Mouse (Mus musculus): ENCODE measurements at regions not wholly inside any gene's neighbourhood (a gene's known extent, or its start where the extent isn't known, plus 50 kb on each side); places are given as distances from the start of the nearest gene placed in this dataset.

DNA sequence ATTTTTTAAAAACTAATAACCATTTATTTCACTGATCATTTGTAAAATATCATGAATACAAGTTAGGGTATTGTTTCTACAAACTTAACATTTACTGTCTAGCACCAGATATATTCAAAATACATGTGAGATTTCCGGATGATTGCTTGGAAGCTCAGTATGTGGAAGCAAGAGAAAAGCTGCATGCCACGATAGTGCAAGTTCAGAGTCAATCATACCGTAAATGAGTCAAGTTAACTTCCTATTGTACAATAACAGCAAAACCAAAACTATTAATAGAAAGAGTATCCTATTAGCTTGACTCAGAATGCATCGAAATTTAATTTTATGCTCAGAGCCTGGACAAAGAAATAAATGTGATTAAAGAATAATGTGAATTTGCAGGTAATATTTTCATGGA lies 1284.6 kb upstream of the Cited2 start:
- no peak for DNase-seq (ENCODE audit: low read depth, low spot score)

GRCm38 (mm10) chr10:16440932-16441640 lies 1281.9 kb upstream of the Cited2 start:
- DNase-seq (ENCODE audit: low read depth, low spot score), result no peak

GRCm38 (mm10) chr10:16441661-16442072 lies 1281.4 kb upstream of the Cited2 start:
- no peak for DNase-seq (ENCODE audit: low read depth, low spot score)

DNA sequence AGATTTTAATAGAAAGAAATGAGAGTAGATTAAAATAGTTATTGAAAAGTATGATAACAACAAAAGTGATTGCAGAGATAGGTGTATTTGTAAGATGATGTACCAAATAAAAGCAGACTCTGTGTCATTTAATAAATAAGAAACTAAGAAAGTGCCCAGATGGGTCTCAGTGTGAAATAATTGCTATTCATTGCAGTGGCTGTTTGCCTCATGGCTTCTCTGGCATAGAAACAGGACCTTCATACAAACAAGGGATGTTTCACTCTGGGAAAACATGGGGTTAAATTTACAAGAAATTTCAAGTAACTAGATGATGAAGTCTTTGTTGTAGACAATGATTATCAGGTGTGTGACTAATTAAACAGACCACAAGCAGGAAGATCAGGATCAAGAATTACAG lies 1279.1 kb upstream of the Cited2 start:
- no peak for DNase-seq (ENCODE audit: low read depth, low spot score)

DNA sequence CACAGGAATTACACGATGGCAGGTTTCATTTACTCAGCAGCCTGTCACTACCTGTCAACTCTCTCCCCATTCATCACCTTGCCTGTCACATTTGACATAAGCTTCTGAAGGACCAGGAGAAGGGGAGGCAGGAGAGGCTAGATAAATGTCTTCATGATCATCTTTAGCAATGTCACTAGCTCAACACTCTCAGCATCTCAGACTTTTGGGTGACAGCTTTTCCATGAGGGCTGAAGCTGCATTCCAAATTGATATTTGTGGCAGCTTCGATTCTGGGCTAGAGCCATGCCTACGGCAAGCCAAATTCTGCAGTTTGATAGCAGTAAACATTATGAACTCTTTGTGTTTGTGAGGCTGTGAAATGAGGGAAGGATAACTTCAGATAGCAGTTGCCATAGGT lies 1255.1 kb upstream of the Cited2 start:
- no peak for DNase-seq (ENCODE audit: low read depth, low spot score)

GRCm38 (mm10) chr10:16469711-16470110 lies 1253.3 kb upstream of the Cited2 start:
- no peak for DNase-seq (ENCODE audit: low read depth, low spot score)

DNA sequence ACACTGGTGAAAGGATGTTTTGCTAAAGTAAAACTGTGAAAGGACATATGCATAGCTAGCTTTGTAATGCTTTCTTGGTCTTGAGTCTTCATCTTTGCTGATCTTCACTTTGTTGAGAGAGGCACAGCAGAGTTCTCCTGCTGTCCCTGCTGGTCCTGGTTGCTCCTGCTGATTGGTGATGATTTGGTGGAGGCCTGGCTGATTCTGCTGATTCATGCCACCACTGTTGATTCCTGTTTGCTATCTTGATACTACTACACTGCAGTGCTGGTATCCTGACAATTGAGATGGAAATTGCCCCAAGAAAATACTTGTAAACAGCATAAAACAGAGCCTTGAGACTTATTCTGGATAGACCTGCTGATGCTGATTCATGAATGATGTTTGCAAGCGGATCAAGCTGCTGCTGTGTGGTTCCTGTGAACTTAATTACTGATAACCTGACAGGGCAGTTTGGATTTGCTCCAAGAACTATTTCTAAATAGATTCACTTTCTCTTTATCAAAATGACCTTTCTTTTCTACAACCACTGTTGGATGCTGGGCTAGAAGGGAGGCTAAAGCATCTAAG lies 1249.0 kb upstream of the Cited2 start:
- no peak for DNase-seq (ENCODE audit: low read depth, low spot score)

DNA sequence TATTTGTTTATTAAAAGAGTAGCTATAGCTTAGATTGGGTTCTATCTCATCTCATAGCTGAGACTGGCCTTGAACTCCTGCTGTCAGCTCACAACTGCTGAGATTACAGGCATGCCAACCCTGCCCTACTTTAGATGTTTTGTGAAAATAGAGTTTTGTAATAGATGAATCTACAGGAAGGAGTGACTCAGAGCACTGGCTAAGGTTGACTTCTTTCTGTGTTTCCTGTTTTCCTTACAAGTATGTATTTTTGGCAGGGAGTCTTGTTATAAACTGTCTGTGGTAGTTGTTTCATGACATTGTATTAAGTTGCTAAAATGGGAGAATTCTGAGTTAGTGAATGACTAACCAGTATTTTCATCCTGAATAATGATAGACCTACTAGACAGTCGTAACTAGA lies 1224.4 kb upstream of the Cited2 start:
- DNase-seq (ENCODE audit: low read depth, low spot score), result no peak

- no peak for DNase-seq (ENCODE audit: low read depth, low spot score)
Observed at GRCm38 (mm10) chr10:16507681-16508080, 1215.3 kb upstream of the Cited2 start.

DNA sequence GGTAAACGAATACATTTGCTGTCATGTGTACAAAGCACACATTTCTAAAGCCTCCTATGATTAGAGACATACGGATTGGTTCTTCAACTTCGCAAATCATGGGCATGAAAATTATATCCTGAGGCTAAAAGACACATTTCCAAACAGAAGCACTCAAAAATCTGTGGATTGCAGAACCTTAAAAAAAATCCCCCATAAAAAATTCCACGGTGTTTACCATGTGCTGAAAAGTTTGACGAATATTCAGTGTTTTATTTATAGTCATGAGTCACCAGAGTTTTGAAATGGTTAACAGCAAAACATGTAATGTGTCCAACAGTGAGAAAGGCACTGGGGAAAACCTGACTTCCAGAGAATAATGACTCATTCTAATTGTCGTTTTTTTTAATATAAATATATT lies 1214.9 kb upstream of the Cited2 start:
- DNase-seq (ENCODE audit: low read depth, low spot score), result no peak

DNA sequence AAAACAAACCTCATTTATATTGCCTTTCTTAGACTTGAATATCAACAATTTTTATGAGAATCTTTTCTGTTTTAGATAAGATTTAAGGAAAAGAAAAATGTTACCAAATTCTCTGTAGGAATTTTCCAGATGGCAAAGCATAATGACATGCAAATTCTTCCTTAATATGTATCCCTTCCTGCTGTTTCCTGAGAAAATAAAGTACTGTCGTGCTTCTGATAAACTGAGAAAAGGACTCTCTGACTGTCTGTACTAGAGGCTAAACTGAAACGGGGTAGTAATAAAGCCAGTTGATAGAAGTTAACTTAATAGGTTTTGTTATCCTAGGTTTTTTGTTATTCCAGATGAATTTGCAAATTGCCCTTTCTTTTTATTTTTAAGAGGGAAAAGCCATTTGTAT lies 1208.4 kb upstream of the Cited2 start:
- DNase-seq (ENCODE audit: low read depth, low spot score), result peak; percentile 34

DNA sequence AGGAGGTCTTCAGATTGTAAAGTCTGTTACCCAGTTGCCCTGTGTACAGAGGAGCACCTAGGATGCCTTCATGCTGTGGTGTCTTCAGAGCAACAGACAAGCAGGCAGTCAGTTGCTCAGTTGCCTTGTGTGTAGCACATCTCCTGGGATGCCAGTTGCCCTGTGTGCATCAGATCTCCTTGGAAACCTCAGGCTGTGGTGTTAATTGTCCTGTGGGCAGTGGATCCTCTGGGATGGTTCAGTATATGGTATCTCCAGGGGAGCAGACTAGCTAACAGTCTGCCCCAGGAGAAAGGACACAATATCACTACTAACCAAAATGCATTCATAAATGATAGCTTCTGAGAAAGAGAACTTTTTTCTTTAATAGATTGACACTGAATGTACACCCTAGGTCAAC lies 1201.1 kb upstream of the Cited2 start:
- DNase-seq (ENCODE audit: low read depth, low spot score), result no peak

GRCm38 (mm10) chr10:16524101-16524500 lies 1198.9 kb upstream of the Cited2 start:
- peak; percentile 50 for DNase-seq (ENCODE audit: low read depth, low spot score)

DNA sequence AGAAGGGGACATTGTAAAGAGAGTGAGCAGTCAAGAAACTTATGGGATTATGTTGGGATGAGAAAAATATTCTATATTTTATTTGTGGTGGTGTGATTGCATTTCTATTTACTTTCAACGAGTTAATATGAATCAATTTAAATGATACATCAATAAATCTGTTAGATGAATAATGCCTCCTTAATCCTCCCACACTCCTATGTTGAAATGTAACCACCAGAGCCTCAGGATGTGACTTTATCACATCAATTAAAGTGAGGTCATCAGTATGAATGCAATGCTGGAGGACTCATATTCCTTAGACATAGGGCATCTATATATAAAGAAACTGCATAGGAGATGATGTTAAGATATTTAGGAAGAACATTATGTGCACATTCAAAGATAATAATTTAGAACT lies 1195.3 kb upstream of the Cited2 start:
- no peak for DNase-seq (ENCODE audit: low read depth, low spot score)

DNA sequence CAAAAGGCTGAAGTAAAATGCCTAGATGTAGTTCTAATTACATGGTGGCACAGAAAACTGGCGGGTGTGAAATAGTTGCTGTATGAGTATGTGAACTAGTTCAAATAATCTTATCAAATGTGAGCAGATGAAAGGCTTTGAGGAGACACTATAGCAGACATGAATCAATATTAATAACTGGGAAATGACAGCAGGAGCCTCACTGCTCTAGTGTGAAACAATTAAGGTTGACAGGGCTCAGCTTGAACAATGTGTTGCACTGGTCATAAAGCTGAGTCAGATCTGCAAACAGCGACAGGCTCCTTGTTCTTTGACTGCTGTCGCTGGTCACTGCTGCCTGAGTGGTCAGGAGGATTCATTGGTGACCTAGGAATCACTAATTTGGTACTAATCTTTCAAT lies 1185.4 kb upstream of the Cited2 start:
- no peak for DNase-seq (ENCODE audit: low read depth, low spot score)

DNA sequence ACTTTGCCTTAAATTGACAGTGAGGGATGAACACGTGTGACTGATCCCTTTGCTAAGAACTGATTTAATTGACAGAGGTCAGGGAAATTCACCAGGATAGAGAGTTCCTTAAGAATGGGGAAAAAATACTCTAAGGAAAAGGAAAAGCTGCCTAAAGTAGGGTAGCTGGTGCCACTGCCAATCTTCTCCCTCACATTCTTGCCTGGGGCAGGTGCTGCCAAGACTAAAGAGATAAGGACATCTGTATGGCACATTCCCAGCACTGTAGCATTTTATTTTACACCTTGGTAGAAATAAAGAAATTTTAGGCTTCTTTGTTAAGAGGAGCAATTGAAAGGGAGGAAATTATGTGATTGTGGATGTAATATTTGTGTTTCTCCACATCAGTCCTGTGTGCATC lies 1184.6 kb upstream of the Cited2 start:
- DNase-seq (ENCODE audit: low read depth, low spot score), result no peak

DNA sequence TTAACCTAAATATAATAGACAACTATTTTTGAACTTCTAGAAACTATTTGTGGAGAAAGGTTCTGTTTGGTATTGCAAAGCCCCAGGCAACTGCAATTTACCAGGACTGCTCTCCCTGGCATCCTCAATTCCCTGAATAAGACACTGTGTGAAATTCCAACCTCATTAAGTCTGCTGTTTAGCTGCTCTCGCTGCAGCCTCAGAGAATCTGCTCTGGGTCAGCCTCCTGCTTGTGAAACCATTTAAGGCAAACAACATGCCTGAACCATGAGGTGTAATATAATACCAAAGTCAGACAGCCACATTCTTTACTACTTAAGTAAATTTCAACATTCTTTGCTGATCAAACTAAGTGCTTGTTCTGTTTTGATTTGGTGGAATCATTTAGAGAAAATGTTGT lies 1177.6 kb upstream of the Cited2 start:
- no peak for DNase-seq (ENCODE audit: low read depth, low spot score)

DNA sequence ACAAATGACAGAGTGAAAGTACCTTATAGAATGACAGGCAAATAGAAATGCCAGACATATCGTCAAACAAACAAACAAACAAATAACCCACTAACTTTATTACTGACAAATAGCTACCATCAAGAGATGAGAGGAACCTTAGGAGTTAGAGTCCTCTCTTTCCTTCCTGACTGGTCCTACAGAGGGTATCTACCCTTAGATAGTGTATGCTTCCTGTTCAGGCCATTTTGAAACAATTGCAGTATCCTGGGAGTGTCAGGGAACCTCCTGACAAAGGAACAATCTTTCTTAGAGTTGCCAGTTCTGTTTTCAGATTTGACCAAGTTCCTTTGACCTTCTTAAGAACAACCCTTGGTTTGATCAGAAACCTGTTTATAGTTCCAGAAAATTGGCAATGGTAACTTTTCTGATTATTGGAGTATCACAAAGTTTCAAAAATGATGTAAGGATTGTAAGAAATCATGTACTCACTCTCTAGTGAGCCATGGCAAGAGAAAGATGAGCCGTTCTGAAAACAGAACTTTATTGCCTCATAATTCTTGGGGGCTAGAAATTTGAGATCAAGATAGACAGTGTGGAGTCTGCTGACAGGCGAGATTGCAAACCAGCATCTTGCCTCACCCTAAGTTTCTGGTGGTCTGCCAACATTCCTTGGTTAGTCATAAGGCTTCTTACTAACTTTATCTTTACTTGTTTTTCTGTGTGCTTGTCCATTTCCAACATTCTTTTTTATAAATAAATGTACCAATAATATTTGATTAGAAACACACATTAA lies 1170.0 kb upstream of the Cited2 start:
- peak; percentile 6 for DNase-seq (ENCODE audit: low read depth, low spot score)

DNA sequence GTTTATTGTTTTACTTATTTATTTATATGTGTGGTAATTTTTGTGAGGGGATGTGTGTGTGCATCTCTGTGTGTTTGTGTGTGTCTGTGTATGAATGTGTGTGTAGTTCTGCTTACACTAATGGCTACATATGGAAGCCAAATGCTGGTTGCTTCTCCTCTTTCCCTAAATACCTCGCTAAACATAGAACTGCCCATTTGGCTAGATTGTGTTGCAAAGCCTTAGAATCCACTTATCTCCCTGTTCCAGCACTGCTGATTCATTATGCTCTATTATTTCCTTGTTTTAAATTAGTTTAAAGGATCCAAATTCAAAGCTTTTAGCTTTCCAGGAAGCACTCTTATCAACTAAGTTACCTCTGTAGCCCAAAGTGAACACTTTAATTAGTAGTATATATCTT lies 1148.5 kb upstream of the Cited2 start:
- peak; percentile 13 for DNase-seq (ENCODE audit: low read depth, low spot score)

GRCm38 (mm10) chr10:16578554-16579078 lies 1144.4 kb upstream of the Cited2 start:
- DNase-seq (ENCODE audit: low read depth, low spot score), result no peak

DNA sequence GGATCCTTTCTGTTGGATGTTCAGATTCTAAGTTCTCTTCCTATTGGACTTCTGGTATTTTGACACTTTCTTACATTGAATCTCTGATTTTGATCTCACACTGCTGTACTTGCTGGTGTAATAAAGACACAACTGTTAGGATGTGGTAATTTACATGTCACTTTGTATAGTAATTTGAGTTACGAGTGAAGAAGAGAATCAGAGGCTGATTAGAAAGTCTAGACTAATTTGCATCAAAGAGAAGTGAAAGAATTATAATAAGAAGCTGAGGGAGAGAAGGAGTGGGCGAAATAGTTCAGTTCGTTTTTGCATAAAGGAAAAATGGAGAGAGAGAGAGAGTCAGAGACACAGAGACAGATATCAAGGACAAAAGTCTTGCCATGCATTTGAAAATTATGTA lies 1142.8 kb upstream of the Cited2 start:
- no peak for DNase-seq (ENCODE audit: low read depth, low spot score)

DNA sequence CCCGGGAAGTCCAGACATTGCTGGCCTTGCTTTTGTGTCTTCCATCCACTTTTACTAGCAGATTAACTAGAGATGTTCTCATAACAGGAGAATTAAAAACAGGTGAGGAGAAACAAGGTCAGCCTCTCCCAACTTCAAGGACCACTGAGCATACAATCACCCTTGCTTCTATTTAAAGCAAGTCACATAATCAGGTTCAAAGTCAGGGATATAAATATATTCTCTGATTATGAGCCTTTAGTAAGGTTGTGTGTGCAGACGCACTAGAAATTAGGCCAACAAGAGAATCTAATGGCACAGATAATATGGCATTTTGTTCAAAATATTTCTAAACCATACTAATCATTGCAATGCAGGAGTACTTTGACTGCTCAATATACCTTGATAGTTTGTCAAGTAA lies 1134.2 kb upstream of the Cited2 start:
- DNase-seq (ENCODE audit: low read depth, low spot score), result no peak

GRCm38 (mm10) chr10:16589399-16589798 lies 1133.6 kb upstream of the Cited2 start:
- DNase-seq (ENCODE audit: low read depth, low spot score), result peak; percentile 87

Measured in telencephalon, adult 2 months (tissue).